Mouse (Mus musculus) lung, embryonic 15.5 days (tissue): ENCODE measurements around the gene Ppp1r21. TPM values are rescaled to one million over a fixed set of nuclear protein-coding genes. Genes with fewer than 3 reads are reported as not detected.
A peak's percentile ranks its signal among the peaks of the same experiment; 100 is the strongest.

ENCODE experiments used
- ATAC-seq: fragments of 200-750 bp; cut with Nextera tagmentation; 2 replicates; pipeline ENCODE4 v1.8.0; 2017; ENCODE audit warnings: moderate number of reproducible peaks, borderline replicate concordance; ENCODE audit not compliant: low FRiP score, low TSS enrichment; ENCODE audit errors: extremely low read depth
- H3K27ac ChIP-seq: fragments of 300-500 bp; sonication (generic); 2 replicates; pipeline ENCODE4 v1.5.1; 2015; ENCODE audit warnings: moderate library complexity, mild to moderate bottlenecking, inconsistent platforms
- H3K27me3 ChIP-seq: fragments of 300-500 bp; sonication (generic); 2 replicates; pipeline ENCODE4 v1.6.1; 2015; ENCODE audit warnings: inconsistent platforms
- H3K36me3 ChIP-seq: fragments of 300-500 bp; sonication (generic); 2 replicates; pipeline ENCODE4 v1.6.1; 2015; ENCODE audit warnings: inconsistent platforms
- H3K4me1 ChIP-seq: fragments of 300-500 bp; sonication (generic); 2 replicates; pipeline ENCODE4 v1.6.1; 2015; ENCODE audit warnings: inconsistent platforms
- H3K4me2 ChIP-seq: fragments of 300-500 bp; sonication (generic); 2 replicates; pipeline ENCODE4 v1.6.1; 2015; ENCODE audit warnings: inconsistent platforms, mild to moderate bottlenecking, moderate library complexity
- H3K4me3 ChIP-seq: fragments of 300-500 bp; sonication (generic); 2 replicates; pipeline ENCODE4 v1.5.1; 2015; ENCODE audit warnings: mild to moderate bottlenecking, inconsistent platforms
- H3K9ac ChIP-seq: fragments of 300-500 bp; sonication (generic); 2 replicates; pipeline ENCODE4 v1.6.1; 2015; ENCODE audit warnings: inconsistent platforms
- H3K9me3 ChIP-seq: fragments of 300-500 bp; sonication (generic); 2 replicates; pipeline ENCODE4 v1.6.1; 2016; ENCODE audit warnings: inconsistent platforms
- WGBS: fragments of 180-500 bp; shearing (Covaris S2); methylation state at CpG from one replicate; pipeline ENCODE4 v1.1.7; 2015; 5-methylcytosine and 5-hydroxymethylcytosine counted together
- polyA plus RNA-seq: library from polyadenylated mRNA; unstranded; fragments of >200 nt; fragmentation: Nextera tagmentation; extraction: Ambion mirVana; gene quantifications from 2 replicates; pipeline ENCODE4 v1.2.1, GENCODE M21; 2015

The Ppp1r21 gene
- polyA plus RNA-seq, 1 experiment from 2014 or later = 24.4 TPM

GRCm38 (mm10) chr17:88581511-88582021 is 51.6 kb downstream of the Ppp1r21 start:
- no peaks in the 10 kb centered on the region for H3K9me3 ChIP-seq
- no peak for ATAC-seq
- H3K36me3 ChIP-seq = peaks cover 40% of the 10 kb centered on the region
- no peak overlapping the region for H3K9ac ChIP-seq
- H3K4me3 ChIP-seq = no peak overlapping the region
- no peak overlapping the region for H3K4me2 ChIP-seq
- 41% methylated on average over 6 of the region's 6 CpGs for WGBS
- H3K27me3 ChIP-seq = no peaks in the 10 kb centered on the region
- no peak overlapping the region for H3K27ac ChIP-seq
- peaks cover 20% of the 10 kb centered on the region; the same call in 1 of the 2 replicates for H3K4me1 ChIP-seq

GRCm38 (mm10) chr17:88582999-88583398 is 53.1 kb downstream of the Ppp1r21 start:
- WGBS = 67% methylated on average over 11 of the region's 11 CpGs
- Histone ChIP-seq H3K36me3 (peaks cover 39% of the 10 kb centered on the region), H3K27ac (peak overlapping the region; percentile 88), H3K4me2 (peak overlapping the region; percentile 37), H3K4me3 (no peak overlapping the region), H3K9me3 (no peaks in the 10 kb centered on the region), H3K27me3 (no peaks in the 10 kb centered on the region), H3K4me1 (peaks cover 20% of the 10 kb centered on the region; the same call in 1 of the 2 replicates), H3K9ac (no peak overlapping the region)
- peak; percentile 67 for ATAC-seq

- Histone ChIP-seq H3K27me3 (no peaks in the 10 kb centered on the region), H3K9me3 (no peaks in the 10 kb centered on the region), H3K4me1 (peaks cover 20% of the 10 kb centered on the region; the same call in 1 of the 2 replicates), H3K36me3 (peaks cover 43% of the 10 kb centered on the region), H3K27ac (peak overlapping the region; percentile 88), H3K4me2 (peak overlapping the region; percentile 37), H3K9ac (no peak overlapping the region), H3K4me3 (no peak overlapping the region)
- peak; percentile 47 for ATAC-seq
- WGBS = 60% methylated on average over 8 of the region's 8 CpGs
Measured at GRCm38 (mm10) chr17:88583411-88583810, 53.5 kb downstream of the Ppp1r21 start.

GRCm38 (mm10) chr17:88587371-88587770 is 57.5 kb downstream of the Ppp1r21 start:
- Histone ChIP-seq H3K4me1 (0 out of 2 replicates have a peak, but pooled peaks cover 8% of the 10 kb centered on the region), H3K36me3 (peaks cover 34% of the 10 kb centered on the region), H3K9ac (no peak overlapping the region), H3K27me3 (no peaks in the 10 kb centered on the region), H3K27ac (no peak overlapping the region), H3K9me3 (no peaks in the 10 kb centered on the region), H3K4me3 (no peak overlapping the region), H3K4me2 (no peak overlapping the region)
- ATAC-seq = no peak
- WGBS = 82% methylated on average over 15 of the region's 15 CpGs

DNA sequence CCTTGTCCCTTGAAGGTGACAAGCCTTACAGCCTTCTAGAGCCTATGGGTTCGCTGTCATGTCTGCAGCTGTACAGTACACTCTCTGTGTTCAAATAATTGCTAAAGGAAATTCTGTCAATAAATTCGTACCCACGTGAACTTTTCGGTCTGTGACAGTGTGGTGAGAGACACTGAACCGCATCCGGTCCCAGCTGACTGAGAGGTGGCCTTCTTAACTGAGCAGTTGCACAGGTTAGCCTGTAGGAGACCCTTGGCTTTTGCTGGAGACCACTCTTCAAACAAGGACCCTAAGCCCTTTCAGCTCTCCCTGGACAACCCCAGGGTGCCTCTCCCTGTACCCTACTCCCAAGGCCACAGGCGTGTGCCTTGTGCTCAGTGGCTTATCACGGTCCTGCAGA is 58.3 kb downstream of the Ppp1r21 start:
- Histone ChIP-seq H3K4me2 (no peak overlapping the region), H3K9me3 (no peaks in the 10 kb centered on the region), H3K36me3 (peaks cover 34% of the 10 kb centered on the region), H3K27me3 (no peaks in the 10 kb centered on the region), H3K4me3 (no peak overlapping the region), H3K27ac (no peak overlapping the region), H3K9ac (no peak overlapping the region), H3K4me1 (0 out of 2 replicates have a peak, but pooled peaks cover 1% of the 10 kb centered on the region)
- ATAC-seq = no peak
- WGBS = 93% methylated on average over 8 of the region's 8 CpGs

DNA sequence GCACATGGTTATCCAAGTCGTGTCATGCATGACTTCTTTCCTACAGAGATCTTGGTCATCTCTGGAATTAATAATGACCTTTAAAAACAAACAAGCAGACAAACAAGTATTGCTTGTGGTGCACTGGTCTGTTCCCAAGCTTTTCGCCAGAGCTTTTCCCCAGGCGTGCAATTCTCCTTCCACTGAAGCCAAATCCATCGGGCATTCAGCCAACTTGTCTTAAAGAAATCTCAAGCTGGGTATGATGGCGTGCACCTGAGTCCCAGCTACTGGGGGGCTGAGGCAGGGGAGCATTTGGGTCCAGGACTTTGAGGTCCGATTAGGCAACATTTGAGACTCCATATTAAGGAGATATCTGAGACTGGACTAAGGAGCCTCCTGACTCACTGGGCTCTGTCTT is 60.3 kb downstream of the Ppp1r21 start:
- no peak for ATAC-seq
- H3K27me3 ChIP-seq = no peaks in the 10 kb centered on the region
- H3K4me3 ChIP-seq = no peak overlapping the region
- no peaks in the 10 kb centered on the region for H3K9me3 ChIP-seq
- H3K4me1 ChIP-seq = no peaks in the 10 kb centered on the region
- H3K36me3 ChIP-seq = peaks cover 26% of the 10 kb centered on the region
- H3K27ac ChIP-seq = no peak overlapping the region
- H3K4me2 ChIP-seq = no peak overlapping the region
- H3K9ac ChIP-seq = no peak overlapping the region
- 80% methylated on average over 6 of the region's 6 CpGs for WGBS

DNA sequence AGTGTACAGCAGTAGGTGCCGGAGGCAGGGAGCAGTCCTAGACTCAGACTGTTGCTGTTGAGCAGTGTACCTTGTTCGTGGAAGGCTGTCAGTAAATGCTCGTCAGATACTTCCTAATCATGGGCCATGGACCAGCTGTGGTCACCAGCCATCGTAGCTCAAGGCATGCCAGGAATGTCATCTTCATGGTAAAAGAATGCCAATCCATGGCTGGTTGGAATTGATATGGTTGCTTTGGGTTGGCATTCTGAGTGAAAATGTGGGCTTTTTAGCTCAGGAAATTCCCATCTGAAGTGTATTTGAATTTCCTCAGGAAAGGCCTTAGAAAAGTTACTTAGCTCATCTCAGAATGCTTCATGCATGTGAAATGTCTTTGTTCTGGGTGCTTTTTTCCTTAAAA is 65.2 kb downstream of the Ppp1r21 start:
- Histone ChIP-seq H3K4me2 (no peak overlapping the region), H3K9ac (no peak overlapping the region), H3K27ac (no peak overlapping the region), H3K4me1 (peaks cover 14% of the 10 kb centered on the region), H3K9me3 (no peaks in the 10 kb centered on the region), H3K36me3 (no peaks in the 10 kb centered on the region), H3K4me3 (no peak overlapping the region), H3K27me3 (no peaks in the 10 kb centered on the region)
- ATAC-seq = no peak
- 67% methylated on average over 4 of the region's 4 CpGs for WGBS

DNA sequence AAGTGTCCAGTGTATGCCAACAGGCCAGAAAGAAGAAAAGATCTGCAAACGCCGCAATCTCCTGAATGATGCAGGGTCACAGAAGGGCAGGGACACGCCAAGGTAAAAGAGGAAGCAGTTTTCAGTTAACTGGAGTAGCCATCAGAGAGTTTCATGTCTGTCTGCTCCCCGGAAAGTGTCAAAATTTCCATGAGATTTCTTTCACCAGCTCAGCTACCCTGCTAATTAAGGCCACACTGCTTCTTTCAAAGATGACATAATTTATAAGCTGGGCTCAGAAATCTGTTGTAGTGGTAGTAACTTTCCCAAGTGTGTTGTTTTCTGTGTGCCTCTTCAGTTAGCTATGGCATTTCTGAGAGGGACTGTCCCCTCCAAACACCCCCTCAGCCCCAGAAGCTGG is 66.2 kb downstream of the Ppp1r21 start:
- no peak overlapping the region for H3K9ac ChIP-seq
- no peak overlapping the region for H3K4me2 ChIP-seq
- ATAC-seq = no peak
- no peak overlapping the region for H3K27ac ChIP-seq
- H3K27me3 ChIP-seq = no peaks in the 10 kb centered on the region
- H3K36me3 ChIP-seq = no peaks in the 10 kb centered on the region
- H3K4me1 ChIP-seq = peaks cover 17% of the 10 kb centered on the region
- H3K4me3 ChIP-seq = no peak overlapping the region
- WGBS = 69% methylated on average over 4 of the region's 4 CpGs
- no peaks in the 10 kb centered on the region for H3K9me3 ChIP-seq

DNA sequence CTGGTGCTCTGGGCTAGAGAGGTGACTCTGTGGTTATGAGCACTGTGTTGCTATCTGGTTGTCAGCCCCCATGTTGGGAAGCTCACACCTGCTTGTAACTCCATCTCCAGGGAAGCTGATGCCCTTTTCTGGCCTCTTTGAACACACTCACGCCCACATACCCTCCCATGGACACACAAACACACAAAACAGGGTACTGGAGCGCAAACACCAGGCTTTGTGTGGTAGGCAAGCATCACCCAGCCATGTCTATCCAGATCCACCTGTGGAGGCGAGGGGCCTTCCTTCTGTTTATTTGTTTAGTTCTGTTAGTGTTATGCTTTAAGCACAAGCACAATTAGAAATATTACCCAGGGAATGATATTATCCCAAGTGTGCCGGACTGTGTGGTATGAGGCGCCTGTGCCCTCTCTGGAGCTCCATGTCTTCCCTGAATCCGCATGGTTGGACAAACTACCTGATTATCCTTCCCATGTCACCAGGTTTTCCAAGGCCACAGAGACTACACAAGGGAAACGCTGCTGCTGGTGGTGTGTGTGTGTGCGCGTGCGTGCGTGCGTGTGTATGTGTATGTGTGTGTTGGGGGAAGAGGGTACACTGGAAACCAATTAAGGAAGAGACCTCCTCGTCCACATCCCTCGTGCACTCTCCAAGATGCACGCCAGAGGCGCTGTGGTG is 66.8 kb downstream of the Ppp1r21 start:
- Histone ChIP-seq H3K4me3 (peak overlapping the region; percentile 74), H3K9me3 (no peaks in the 10 kb centered on the region), H3K27me3 (no peaks in the 10 kb centered on the region), H3K36me3 (no peaks in the 10 kb centered on the region), H3K9ac (peak overlapping the region; percentile 78), H3K4me2 (peak overlapping the region; percentile 78), H3K27ac (peak overlapping the region; percentile 89), H3K4me1 (peaks cover 17% of the 10 kb centered on the region)
- ATAC-seq = no peak; the same call in 1 of the 2 replicates
- 27% methylated on average over 16 of the region's 16 CpGs for WGBS

GRCm38 (mm10) chr17:88597222-88598055 is 67.5 kb downstream of the Ppp1r21 start, which contains the start of gene Ston1:
TSS of gene Ston1 (plus strand) at chr17:88597684.
- peak within 1 kb of the TSS; percentile 78 for H3K9ac ChIP-seq
- H3K36me3 ChIP-seq = no peaks in the 10 kb centered on the region
- no peaks in the 10 kb centered on the region for H3K9me3 ChIP-seq
- peak within 1 kb of the TSS; percentile 78 for H3K4me2 ChIP-seq
- WGBS = under 1% methylated on average over 39 of the region's 41 CpGs
- ATAC-seq = peak; percentile 87
- H3K27me3 ChIP-seq = no peaks in the 10 kb centered on the region
- peaks cover 17% of the 10 kb centered on the region for H3K4me1 ChIP-seq
- peak within 1 kb of the TSS; percentile 74 for H3K4me3 ChIP-seq
- peak within 1 kb of the TSS; percentile 89 for H3K27ac ChIP-seq

DNA sequence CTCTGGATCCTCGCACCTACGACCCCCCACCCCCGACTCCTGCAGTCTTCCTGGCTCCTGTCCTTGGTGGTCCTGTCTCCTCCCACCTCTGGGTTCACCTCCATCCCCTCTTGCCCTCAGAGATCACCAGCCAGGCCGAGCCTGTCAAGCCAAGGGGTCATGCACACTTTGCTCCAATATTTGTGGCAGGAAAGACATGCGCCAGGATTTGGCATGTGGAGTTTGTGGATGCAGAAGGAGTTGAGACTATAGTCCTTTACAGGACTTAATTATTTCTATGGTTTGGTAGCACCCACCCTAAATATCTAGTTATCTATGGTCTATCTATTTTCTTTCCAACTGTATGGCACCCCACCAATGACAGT is 68.1 kb downstream of the Ppp1r21 start:
- no peaks in the 10 kb centered on the region for H3K36me3 ChIP-seq
- H3K27me3 ChIP-seq = no peaks in the 10 kb centered on the region
- peak overlapping the region; percentile 74 for H3K4me3 ChIP-seq
- peak overlapping the region; percentile 89 for H3K27ac ChIP-seq
- peak overlapping the region; percentile 78 for H3K9ac ChIP-seq
- no peaks in the 10 kb centered on the region for H3K9me3 ChIP-seq
- peaks cover 17% of the 10 kb centered on the region for H3K4me1 ChIP-seq
- ATAC-seq = no peak; the same call in 1 of the 2 replicates
- 3% methylated on average over 5 of the region's 5 CpGs for WGBS
- H3K4me2 ChIP-seq = peak overlapping the region; percentile 78
